Mouse (Mus musculus): ENCODE data around the gene Isyna1.

The Isyna1 gene

GRCm38 (mm10) chr8:70602139-70602811 is 8.1 kb downstream of the Isyna1 start:
- Histone ChIP-seq H3K36me3 (ENCODE audit: insufficient read depth, low read length) (peaks cover 58% of the 10 kb centered on the region), H3K4me1 (replicated peaks; ENCODE audit: low read depth, low read length) (peaks cover 94% of the 10 kb centered on the region), H3K9me3 (ENCODE audit: low read length) (no peaks in the 10 kb centered on the region), H3K27me3 (ENCODE audit: insufficient read depth, low read length) (no peaks in the 10 kb centered on the region; the same call in 1 of the 2 replicates), H3K4me3 (replicated peaks; ENCODE audit: low read length) (peak overlapping the region; percentile 13; the same call in 1 of the 2 replicates)
- TF ChIP-seq POU5F1 (IDR thresholded peaks at IDR 0.05; ENCODE audit: borderline replicate concordance, low read length) (no peak), NANOG (IDR thresholded peaks at IDR 0.05; ENCODE audit: borderline replicate concordance, low read length) (no peak), CTCF (conservative IDR thresholded peaks at IDR 0.05; ENCODE audit: low read length) (no peak)

- Histone ChIP-seq H3K9me3 (ENCODE audit: low read length) (no peaks in the 10 kb centered on the region), H3K4me1 (replicated peaks; ENCODE audit: low read depth, low read length) (peaks cover 90% of the 10 kb centered on the region), H3K27me3 (ENCODE audit: insufficient read depth, low read length) (no peaks in the 10 kb centered on the region), H3K36me3 (ENCODE audit: insufficient read depth, low read length) (peaks cover 44% of the 10 kb centered on the region), H3K4me3 (replicated peaks; ENCODE audit: low read length) (0 out of 2 replicates have a peak overlapping the region, but pooled peaks have one; percentile 20)
- TF ChIP-seq NANOG (IDR thresholded peaks at IDR 0.05; ENCODE audit: borderline replicate concordance, low read length) (no peak), CTCF (conservative IDR thresholded peaks at IDR 0.05; ENCODE audit: low read length) (no peak), POU5F1 (IDR thresholded peaks at IDR 0.05; ENCODE audit: borderline replicate concordance, low read length) (no peak)
Observed at GRCm38 (mm10) chr8:70604558-70604957, 10.4 kb downstream of the Isyna1 start.

- no peaks in the 10 kb centered on the region for H3K9me3 ChIP-seq (ENCODE audit: low read length)
- peaks cover 3% of the 10 kb centered on the region for H3K27me3 ChIP-seq (ENCODE audit: insufficient read depth, low read length)
- TF ChIP-seq NANOG (IDR thresholded peaks at IDR 0.05; ENCODE audit: borderline replicate concordance, low read length) (no peak), POU5F1 (IDR thresholded peaks at IDR 0.05; ENCODE audit: borderline replicate concordance, low read length) (no peak), CTCF (conservative IDR thresholded peaks at IDR 0.05; ENCODE audit: low read length) (no peak)
- H3K36me3 ChIP-seq (ENCODE audit: insufficient read depth, low read length), result peaks cover 31% of the 10 kb centered on the region
- H3K4me3 ChIP-seq (replicated peaks; ENCODE audit: low read length), result peak overlapping the region; percentile 93
- peaks cover 83% of the 10 kb centered on the region for H3K4me1 ChIP-seq (replicated peaks; ENCODE audit: low read depth, low read length)
Observed at GRCm38 (mm10) chr8:70605871-70606779, 12.0 kb downstream of the Isyna1 start.

- TF ChIP-seq POU5F1 (IDR thresholded peaks at IDR 0.05; ENCODE audit: borderline replicate concordance, low read length) (no peak), NANOG (IDR thresholded peaks at IDR 0.05; ENCODE audit: borderline replicate concordance, low read length) (no peak), CTCF (conservative IDR thresholded peaks at IDR 0.05; ENCODE audit: low read length) (no peak)
- Histone ChIP-seq H3K27me3 (ENCODE audit: insufficient read depth, low read length) (peaks cover 10% of the 10 kb centered on the region), H3K4me3 (replicated peaks; ENCODE audit: low read length) (peak overlapping the region; percentile 93), H3K4me1 (replicated peaks; ENCODE audit: low read depth, low read length) (peaks cover 84% of the 10 kb centered on the region), H3K36me3 (ENCODE audit: insufficient read depth, low read length) (peaks cover 27% of the 10 kb centered on the region), H3K9me3 (ENCODE audit: low read length) (no peaks in the 10 kb centered on the region)
Observed at GRCm38 (mm10) chr8:70606780-70607602, 12.8 kb downstream of the Isyna1 start.

- H3K36me3 ChIP-seq (ENCODE audit: insufficient read depth, low read length), result peaks cover 21% of the 10 kb centered on the region
- H3K4me3 ChIP-seq (replicated peaks; ENCODE audit: low read length), result peak overlapping the region; percentile 93
- H3K9me3 ChIP-seq (ENCODE audit: low read length), result no peaks in the 10 kb centered on the region
- TF ChIP-seq CTCF (conservative IDR thresholded peaks at IDR 0.05; ENCODE audit: low read length), result no peak
- TF ChIP-seq NANOG (IDR thresholded peaks at IDR 0.05; ENCODE audit: borderline replicate concordance, low read length), result no peak
- TF ChIP-seq POU5F1 (IDR thresholded peaks at IDR 0.05; ENCODE audit: borderline replicate concordance, low read length), result no peak
- H3K27me3 ChIP-seq (ENCODE audit: insufficient read depth, low read length), result peaks cover 10% of the 10 kb centered on the region
- H3K4me1 ChIP-seq (replicated peaks; ENCODE audit: low read depth, low read length), result peaks cover 81% of the 10 kb centered on the region
Observed at GRCm38 (mm10) chr8:70607603-70607897, 13.4 kb downstream of the Isyna1 start.

- Histone ChIP-seq H3K27me3 (ENCODE audit: insufficient read depth, low read length) (peaks cover 10% of the 10 kb centered on the region), H3K4me3 (replicated peaks; ENCODE audit: low read length) (peak overlapping the region; percentile 93), H3K9me3 (ENCODE audit: low read length) (no peaks in the 10 kb centered on the region), H3K36me3 (ENCODE audit: insufficient read depth, low read length) (peaks cover 15% of the 10 kb centered on the region), H3K4me1 (replicated peaks; ENCODE audit: low read depth, low read length) (peaks cover 78% of the 10 kb centered on the region)
- TF ChIP-seq POU5F1 (IDR thresholded peaks at IDR 0.05; ENCODE audit: borderline replicate concordance, low read length) (no peak), NANOG (IDR thresholded peaks at IDR 0.05; ENCODE audit: borderline replicate concordance, low read length) (no peak), CTCF (conservative IDR thresholded peaks at IDR 0.05; ENCODE audit: low read length) (no peak)
Observed at GRCm38 (mm10) chr8:70607898-70608748, 13.9 kb downstream of the Isyna1 start.

GRCm38 (mm10) chr8:70608749-70609367 is 14.7 kb downstream of the Isyna1 start, which contains the start of gene Ssbp4:
Gene Ssbp4 (minus strand): TSS chr8:70608872.
- Histone ChIP-seq H3K9me3 (ENCODE audit: low read length) (no peaks in the 10 kb centered on the region), H3K4me1 (replicated peaks; ENCODE audit: low read depth, low read length) (peaks cover 78% of the 10 kb centered on the region), H3K4me3 (replicated peaks; ENCODE audit: low read length) (peak within 1 kb of the TSS; percentile 93), H3K36me3 (ENCODE audit: insufficient read depth, low read length) (peaks cover 15% of the 10 kb centered on the region), H3K27me3 (ENCODE audit: insufficient read depth, low read length) (peaks cover 10% of the 10 kb centered on the region)
- TF ChIP-seq CTCF (conservative IDR thresholded peaks at IDR 0.05; ENCODE audit: low read length), result no peak
- no peak for TF ChIP-seq POU5F1 (IDR thresholded peaks at IDR 0.05; ENCODE audit: borderline replicate concordance, low read length)
- no peak for TF ChIP-seq NANOG (IDR thresholded peaks at IDR 0.05; ENCODE audit: borderline replicate concordance, low read length)
